25 mouse cellular contexts compared by ENCODE assay signal in the genomic region with DNA sequence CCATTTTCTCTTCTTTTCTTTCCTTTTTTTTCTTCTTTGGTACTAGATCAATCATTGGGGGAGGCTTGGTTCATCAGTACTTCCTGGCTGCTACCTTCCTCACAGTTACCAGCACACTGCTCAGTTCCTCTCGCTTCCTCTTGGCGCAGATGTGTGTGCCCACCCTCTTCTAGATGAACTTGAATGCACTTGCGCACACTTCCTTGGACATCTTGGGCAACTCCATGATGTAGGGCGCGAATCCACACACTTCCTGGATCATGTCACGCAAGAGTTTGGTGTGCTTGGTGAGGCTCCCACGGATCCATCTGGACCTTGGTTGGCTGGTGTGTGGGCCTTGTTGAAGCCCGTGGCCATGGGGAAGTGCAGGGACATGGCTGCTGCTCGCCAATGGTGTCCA. TPM values are rescaled to one million over a fixed set of nuclear protein-coding genes. Genes with fewer than 3 reads are reported as not detected.
DNase-seq lines count a peak whose midpoint lies in the region; ATAC-seq and TF ChIP-seq lines count a peak whose summit lies in the region.
"Had no signal": no experiment of that assay in that cellular context is flagged by ENCODE, and none has a peak within 500 bp of the region (broad histone marks: within the 10 kb centered on the region; RNA-seq: fewer than 3 reads in every experiment).

No protein-coding gene starts in this region.

- H3K9me3 ChIP-seq in CH12.LX (replicated peaks; ENCODE audit: low read length), result no peaks in the 10 kb centered on the region
- H3K9me3 ChIP-seq: embryonic facial prominence, embryonic 10.5 days; forebrain, embryonic 15.5 days; limb, embryonic 15.5 days; midbrain, embryonic 10.5 days; neural tube, embryonic 15.5 days had no signal

- peak; percentile 36 to 48 for DNase-seq in adrenal gland, adult (ENCODE audit: inconsistent age in 2 of 2, low spot score in 1 of 2)
- DNase-seq in adrenal gland, postnatal 36 days, result no peak
- DNase-seq in lung, adult 18-20 months, result peak; percentile 44 to 57
- DNase-seq in lung, adult 2 months, result no peak
- no peak for DNase-seq in CH12.LX (ENCODE audit: extremely low read depth)
- no peak for DNase-seq in frontal cortex, postnatal 14 days (ENCODE audit: low spot score in 2 of 2)
- DNase-seq in layer of hippocampus, adult 9-10 months (ENCODE audit: low spot score), result no peak
- DNase-seq: adrenal gland, postnatal 14 days; cerebellum, postnatal 25 days; kidney, adult 2 months; retina, postnatal 1 day; thymus, postnatal 4 days had no signal

- peaks cover 0 to under 1% of the 10 kb centered on the region in 2 experiments for H3K36me3 ChIP-seq in CH12.LX (replicated peaks in 1 of 2; ENCODE audit: control insufficient read depth in 1 of 2, insufficient read depth in 1 of 2, low read length in 1 of 2)
- H3K36me3 ChIP-seq: embryonic facial prominence, embryonic 10.5 days; forebrain, embryonic 15.5 days; limb, embryonic 15.5 days; midbrain, embryonic 10.5 days; neural tube, embryonic 15.5 days had no signal

- in situ Hi-C loops in CH12.LX (cut with MboI; ENCODE audit: low pct_ligation_motif_present, low pct_unique_long_range_greater_than_20kb, low sequenced_read_pairs), result no loop called here

- no peaks in the 10 kb centered on the region for H3K79me2 ChIP-seq in CH12.LX (replicated peaks; ENCODE audit: control insufficient read depth, extremely low read depth, insufficient read depth, poor library complexity, severe bottlenecking)

- TF ChIP-seq EP300 in CH12.LX (IDR thresholded peaks at IDR 0.05; ENCODE audit: low read length), result no peak

- H3K4me2 ChIP-seq in CH12.LX (ENCODE audit: insufficient read depth, low read depth, poor library complexity, severe bottlenecking), result no peak overlapping the region
- H3K4me2 ChIP-seq: forebrain, embryonic 15.5 days; limb, embryonic 15.5 days; neural tube, embryonic 15.5 days had no signal

- peak; percentile 38 for ATAC-seq in megakaryocyte, adult 5-6 weeks (ENCODE audit: poor library complexity, severe bottlenecking)
- ATAC-seq: forebrain, embryonic 15.5 days had no signal

- dilution Hi-C loops in CH12.LX (cut with MboI; ENCODE audit: extremely low pct_ligation_motif_present, extremely low pct_unique_long_range_greater_than_20kb, low sequenced_read_pairs), result no loop called here

- no peak for TF ChIP-seq RAD21 in CH12.LX (IDR thresholded peaks at IDR 0.05; ENCODE audit: low read depth, low read length)

- 84% methylated on average over 9 of the region's 9 CpGs for WGBS in lung, adult 2 months

- no peak for TF ChIP-seq CTCF in lung, adult 2 months (IDR thresholded peaks at IDR 0.05; ENCODE audit: insufficient read depth, low read length)
- no peak for TF ChIP-seq CTCF in CH12.LX (conservative IDR thresholded peaks at IDR 0.05 in 1 of 2, IDR thresholded peaks at IDR 0.05 in 1 of 2; ENCODE audit: low read depth in 2 of 2, low read length in 2 of 2)

- H3K9ac ChIP-seq in CH12.LX (ENCODE audit: insufficient read depth, low read depth), result no peak overlapping the region
- H3K9ac ChIP-seq: forebrain, embryonic 15.5 days; limb, embryonic 15.5 days; neural tube, embryonic 15.5 days had no signal

- H3K27ac ChIP-seq in CH12.LX (ENCODE audit: insufficient read depth, low read depth), result no peak overlapping the region
- H3K27ac ChIP-seq: embryonic facial prominence, embryonic 10.5 days; forebrain, embryonic 15.5 days; limb, embryonic 15.5 days; midbrain, embryonic 10.5 days; neural tube, embryonic 15.5 days; stomach, postnatal 0 days had no signal

- H3K4me3 ChIP-seq in lung, adult 2 months (replicated peaks; ENCODE audit: extremely low read depth, low read depth, low read length), result no peak overlapping the region
- H3K4me3 ChIP-seq in CH12.LX (replicated peaks in 1 of 3; ENCODE audit: low read depth in 2 of 3, low read length in 2 of 3, poor library complexity in 1 of 3), result peak overlapping the region in 1 of 3 experiments; percentile 17
- H3K4me3 ChIP-seq: embryonic facial prominence, embryonic 10.5 days; forebrain, embryonic 15.5 days; limb, embryonic 15.5 days; midbrain, embryonic 10.5 days; myocyte; neural tube, embryonic 15.5 days had no signal

- no peak for TF ChIP-seq POLR2A in lung, adult 2 months (IDR thresholded peaks at IDR 0.05; ENCODE audit: borderline replicate concordance, extremely low read depth, low read depth, low read length)
- TF ChIP-seq POLR2A in CH12.LX (IDR thresholded peaks at IDR 0.05; ENCODE audit: low read depth, low read length), result no peak

- no peaks in the 10 kb centered on the region for H3K27me3 ChIP-seq in CH12.LX (replicated peaks)
- H3K27me3 ChIP-seq: limb, embryonic 15.5 days had no signal

- H3K4me1 ChIP-seq in lung, adult 2 months (ENCODE audit: control insufficient read depth, insufficient read depth, low read length), result peaks cover 20% of the 10 kb centered on the region
- peaks cover 36 to 67% of the 10 kb centered on the region in 2 experiments for H3K4me1 ChIP-seq in CH12.LX (ENCODE audit: control insufficient read depth in 1 of 2, insufficient read depth in 2 of 2)

TF ChIP-seq in CH12.LX, 34 proteins besides CTCF, POLR2A, EP300 and RAD21:
- TF ChIP-seq IRF4 (IDR thresholded peaks at IDR 0.05; ENCODE audit: low read depth, low read length) (0 out of 2 replicates have a peak, but pooled peaks have one; percentile 9), USF1 (IDR thresholded peaks at IDR 0.05; ENCODE audit: low read depth, low read length) (no peak)
TF ChIP-seq in CH12.LX: peak in this region for 1.

RNA-seq across cellular contexts. Expression of a gene that starts 2.1 kb away (rescaled TPM):
- total RNA-seq in adrenal gland, postnatal 36 days (2021), result 100 to 1,000 TPM in 1 of 2 experiments, 10 to 100 TPM in 1; 30.1 to 194 TPM
- 71.9 and 85.0 TPM in 2 replicates for polyA plus RNA-seq in lung, adult 2 months (2012; rRNA removed)
- total RNA-seq in CH12.LX (2012; rRNA removed) (5.7 and 8.1 TPM in 2 replicates), CH12.LX (2014; rRNA removed) (3.7 and 5.9 TPM in 2 replicates)
- 7.4 and 8.1 TPM in 2 replicates for polyA plus RNA-seq in CH12.LX (2012; ENCODE audit: insufficient read length, low read depth)
- 47.3 and 48.1 TPM in 2 replicates for total RNA-seq in megakaryocyte, adult 5-6 weeks (2015)
- total RNA-seq in megakaryocyte, adult 5-6 weeks (2017), result 104 TPM in 2 replicates

RNA-seq across cellular contexts. Expression of a gene that starts 3.3 kb away (rescaled TPM):
- 10 to 100 TPM; 49.1 to 62.5 TPM for total RNA-seq in adrenal gland, postnatal 36 days (2021)
- 169 and 180 TPM in 2 replicates for polyA plus RNA-seq in lung, adult 2 months (2012; rRNA removed)
- 77.9 and 84.7 TPM in 2 replicates for total RNA-seq in CH12.LX (2012; rRNA removed)
- 72.7 and 82.3 TPM in 2 replicates for total RNA-seq in CH12.LX (2014; rRNA removed)
- polyA plus RNA-seq in CH12.LX (2012; ENCODE audit: insufficient read length, low read depth), result 105 and 117 TPM in 2 replicates
- total RNA-seq in megakaryocyte, adult 5-6 weeks (2015), result 242 and 258 TPM in 2 replicates
- total RNA-seq in megakaryocyte, adult 5-6 weeks (2017), result 447 and 483 TPM in 2 replicates

RNA-seq across cellular contexts. Expression of a gene that starts 19.1 kb away (rescaled TPM):
- total RNA-seq in adrenal gland, postnatal 36 days (2021), result 100 to 1,000 TPM; 331 to 356 TPM
- 157 and 189 TPM in 2 replicates for polyA plus RNA-seq in lung, adult 2 months (2012; rRNA removed)
- 216 TPM in 2 replicates for total RNA-seq in CH12.LX (2012; rRNA removed)
- 196 and 248 TPM in 2 replicates for total RNA-seq in CH12.LX (2014; rRNA removed)
- polyA plus RNA-seq in CH12.LX (2012; ENCODE audit: insufficient read length, low read depth), result 182 and 195 TPM in 2 replicates
- total RNA-seq in megakaryocyte, adult 5-6 weeks (2015), result 213 and 215 TPM in 2 replicates
- total RNA-seq in megakaryocyte, adult 5-6 weeks (2017), result 60.4 and 83.5 TPM in 2 replicates

RNA-seq across cellular contexts. Expression of a gene that starts 24.8 kb away (rescaled TPM):
- total RNA-seq in adrenal gland, postnatal 36 days (2021), result 10 to 100 TPM; 57.7 to 65.9 TPM
- polyA plus RNA-seq in lung, adult 2 months (2012; rRNA removed), result 157 and 164 TPM in 2 replicates
- total RNA-seq in CH12.LX (2012; rRNA removed), result 46.6 and 53.2 TPM in 2 replicates
- 48.5 and 51.6 TPM in 2 replicates for total RNA-seq in CH12.LX (2014; rRNA removed)
- polyA plus RNA-seq in CH12.LX (2012; ENCODE audit: insufficient read length, low read depth), result 62.8 and 67.2 TPM in 2 replicates
- 197 and 207 TPM in 2 replicates for total RNA-seq in megakaryocyte, adult 5-6 weeks (2015)
- 315 and 316 TPM in 2 replicates for total RNA-seq in megakaryocyte, adult 5-6 weeks (2017)

RNA-seq across cellular contexts. Expression of a gene that starts 26.7 kb away (rescaled TPM):
- 1 to 10 TPM in 1 of 2 experiments, under 1 TPM in 1; 0.20 to 1.1 TPM for total RNA-seq in adrenal gland, postnatal 36 days (2021)
- polyA plus RNA-seq in lung, adult 2 months (2012; rRNA removed), result 0.08 and 0.21 TPM in 2 replicates
- total RNA-seq in CH12.LX (2012; rRNA removed), result not detected in 2 replicates
- not detected in 2 replicates for total RNA-seq in CH12.LX (2014; rRNA removed)
- not detected in 2 replicates for polyA plus RNA-seq in CH12.LX (2012; ENCODE audit: insufficient read length, low read depth)
- total RNA-seq in megakaryocyte, adult 5-6 weeks (2015), result 1.4 and 2.7 TPM in 2 replicates
- 2.4 TPM in 2 replicates for total RNA-seq in megakaryocyte, adult 5-6 weeks (2017)
- total RNA-seq: layer of hippocampus, postnatal 10 days; left cerebral cortex, postnatal 10 days had no signal
- polyA plus RNA-seq: embryonic facial prominence, embryonic 10.5 days; forebrain, embryonic 15.5 days; heart, embryonic 16.5 days; hindbrain, embryonic 11.5 days; midbrain, embryonic 10.5 days; neural tube, embryonic 15.5 days; small intestine, adult 2 months had no signal

Comparison
In these comparisons a context has a peak if more than half of its experiments do, and no peak if none do; other contexts are left out.
1. DNase-seq: peak in adrenal gland, adult (2 of 2) and lung, adult 18-20 months (2 of 2); none in adrenal gland, postnatal 36 days (0 of 2), lung, adult 2 months (single experiment), CH12.LX (single experiment), frontal cortex, postnatal 14 days (0 of 2) and layer of hippocampus, adult 9-10 months (single experiment).